Mouse (Mus musculus): ENCODE data around the gene Zfp60.

GRCm38 (mm10) chr7:27688246-27688788 is 42.9 kb upstream of the Zfp60 start:
- TF ChIP-seq POLR2A (IDR thresholded peaks at IDR 0.05; ENCODE audit: insufficient read depth, low read depth, low read length) (no peak), CTCF (IDR thresholded peaks at IDR 0.05; ENCODE audit: insufficient read depth, low read depth, low read length) (no peak)

Measured in olfactory bulb, adult 2 months (tissue).